Mouse (Mus musculus) ES-Bruce4 (cell line): ENCODE measurements around the gene Tmem151b. TPM values are rescaled to one million over a fixed set of nuclear protein-coding genes. Genes with fewer than 3 reads are reported as not detected.

Experiments
- H3K27ac ChIP-seq: 2 replicates; pipeline ENCODE4 v1.5.1; 2012; ENCODE audit warnings: low read length, inconsistent platforms; ENCODE audit not compliant: insufficient read depth
- H3K27me3 ChIP-seq: 2 replicates; pipeline ENCODE4 v1.6.1; 2012; ENCODE audit warnings: mild to moderate bottlenecking, low read length, inconsistent platforms; ENCODE audit not compliant: control insufficient read depth, poor library complexity, insufficient read depth, severe bottlenecking
- H3K36me3 ChIP-seq: 2 replicates; pipeline ENCODE4 v1.6.1; 2012; ENCODE audit warnings: inconsistent platforms, mild to moderate bottlenecking, low read length, moderate library complexity; ENCODE audit not compliant: control insufficient read depth, poor library complexity, insufficient read depth, severe bottlenecking
- H3K4me1 ChIP-seq: one replicate; pipeline ENCODE4 v1.8.1; 2011; ENCODE audit warnings: low read length; ENCODE audit not compliant: control insufficient read depth, insufficient read depth
- H3K4me3 ChIP-seq: 2 replicates; pipeline ENCODE4 v1.5.1; 2011; ENCODE audit warnings: low read depth, mild to moderate bottlenecking, low read length
- H3K9ac ChIP-seq: 2 replicates; pipeline ENCODE4 v1.6.1; 2012; ENCODE audit warnings: low read depth, mild to moderate bottlenecking, inconsistent platforms; ENCODE audit not compliant: poor library complexity, severe bottlenecking
- H3K9me3 ChIP-seq: replicated peaks from 2 replicates; pipeline ENCODE4 v1.6.1; 2012; ENCODE audit warnings: mild to moderate bottlenecking, low read length, inconsistent platforms; ENCODE audit not compliant: control insufficient read depth, poor library complexity, insufficient read depth, severe bottlenecking
- CTCF ChIP-seq: IDR thresholded peaks from one replicate; pipeline ENCODE4 v1.8.1; 2011; ENCODE audit warnings: low read depth, low read length
- EP300 ChIP-seq: IDR thresholded peaks from 2 replicates; pipeline ENCODE4 v1.6.1; 2011; ENCODE audit warnings: low read depth, low read length; ENCODE audit not compliant: insufficient read depth
- POLR2A ChIP-seq: IDR thresholded peaks from one replicate; pipeline ENCODE4 v1.8.1; 2011; ENCODE audit warnings: low read length; ENCODE audit not compliant: insufficient read depth
- polyA plus RNA-seq: library from polyadenylated mRNA; stranded (reverse); fragments of >200 nt; gene quantifications from 2 replicates; pipeline ENCODE4 v1.2.4, GENCODE M21; 2011; ENCODE audit warnings: low read depth; ENCODE audit not compliant: missing spikeins, insufficient read depth, insufficient read length

The Tmem151b gene
- polyA plus RNA-seq, 1 experiment: 1.5 TPM

- TF ChIP-seq EP300 (no peak), CTCF (no peak), POLR2A (no peak)
- Histone ChIP-seq H3K27me3 (no peaks in the 10 kb centered on the region), H3K4me3 (no peak overlapping the region)
Observed at GRCm38 (mm10) chr17:45538394-45538793, 11.1 kb downstream of the Tmem151b start.

GRCm38 (mm10) chr17:45536264-45536663 is 13.2 kb downstream of the Tmem151b start:
- Histone ChIP-seq H3K4me3 (no peak overlapping the region), H3K9ac (no peak overlapping the region), H3K27me3 (no peaks in the 10 kb centered on the region), H3K4me1 (no peaks in the 10 kb centered on the region), H3K9me3 (no peaks in the 10 kb centered on the region), H3K27ac (no peak overlapping the region), H3K36me3 (no peaks in the 10 kb centered on the region)
- TF ChIP-seq CTCF (no peak), POLR2A (no peak), EP300 (no peak)

More at GRCm38 (mm10) chr17:45538394-45538793, 11.1 kb downstream of the Tmem151b start:
- Histone ChIP-seq H3K4me1 (no peaks in the 10 kb centered on the region), H3K27ac (no peak overlapping the region), H3K9ac (no peak overlapping the region), H3K36me3 (no peaks in the 10 kb centered on the region), H3K9me3 (no peaks in the 10 kb centered on the region)

GRCm38 (mm10) chr17:45532896-45533295 is 16.6 kb downstream of the Tmem151b start:
- no peak overlapping the region for H3K9ac ChIP-seq
- H3K27me3 ChIP-seq: no peaks in the 10 kb centered on the region
- H3K36me3 ChIP-seq: no peaks in the 10 kb centered on the region
- H3K9me3 ChIP-seq: no peaks in the 10 kb centered on the region
- H3K27ac ChIP-seq: no peak overlapping the region
- no peak for TF ChIP-seq POLR2A
- peaks cover 4% of the 10 kb centered on the region for H3K4me1 ChIP-seq
- no peak overlapping the region for H3K4me3 ChIP-seq

- H3K9me3 ChIP-seq: no peaks in the 10 kb centered on the region
- H3K36me3 ChIP-seq: no peaks in the 10 kb centered on the region
- no peak overlapping the region for H3K4me3 ChIP-seq
- TF ChIP-seq EP300 (no peak), CTCF (peak; percentile 35), POLR2A (no peak)
- peaks cover 4% of the 10 kb centered on the region for H3K4me1 ChIP-seq
- H3K27ac ChIP-seq: no peak overlapping the region
- H3K27me3 ChIP-seq: no peaks in the 10 kb centered on the region
- no peak overlapping the region for H3K9ac ChIP-seq
Observed at GRCm38 (mm10) chr17:45530346-45530782, 19.1 kb downstream of the Tmem151b start.

GRCm38 (mm10) chr17:45526571-45526970 is 22.9 kb downstream of the Tmem151b start:
- no peak for TF ChIP-seq EP300
- TF ChIP-seq CTCF: no peak
- no peak for TF ChIP-seq POLR2A
- peaks cover 4% of the 10 kb centered on the region for H3K4me1 ChIP-seq
- no peaks in the 10 kb centered on the region for H3K36me3 ChIP-seq
- H3K27me3 ChIP-seq: no peaks in the 10 kb centered on the region
- H3K27ac ChIP-seq: peak overlapping the region; percentile 52
- peak overlapping the region; percentile 9; the same call in 1 of the 2 replicates for H3K9ac ChIP-seq
- no peaks in the 10 kb centered on the region for H3K9me3 ChIP-seq
- H3K4me3 ChIP-seq: peak overlapping the region; percentile 31

- Histone ChIP-seq H3K36me3 (no peaks in the 10 kb centered on the region), H3K27me3 (no peaks in the 10 kb centered on the region), H3K27ac (no peak overlapping the region), H3K9ac (no peak overlapping the region), H3K4me3 (no peak overlapping the region), H3K4me1 (peaks cover 2% of the 10 kb centered on the region), H3K9me3 (no peaks in the 10 kb centered on the region)
- TF ChIP-seq EP300 (no peak), CTCF (no peak), POLR2A (no peak)
Observed at GRCm38 (mm10) chr17:45524961-45525360, 24.5 kb downstream of the Tmem151b start.
